Mouse (Mus musculus): ENCODE results near the gene Pold4. TPM values are rescaled to one million over a fixed set of nuclear protein-coding genes. Genes with fewer than 3 reads are reported as not detected.

The Pold4 gene
- total and polyA plus RNA-seq, 2 experiments = 27.2 to 60.4 TPM

GRCm38 (mm10) chr19:4216041-4216685 lies 15.5 kb upstream of the Pold4 start:
- no peak for DNase-seq (ENCODE audit: extremely low read depth, low read depth, low spot score)
- TF ChIP-seq CTCF (IDR thresholded peaks at IDR 0.05; ENCODE audit: low read depth, low read length) (peak; percentile 48), POLR2A (IDR thresholded peaks at IDR 0.05; ENCODE audit: extremely low read depth, insufficient read depth, low read length) (no peak)
- H3K27ac ChIP-seq (replicated peaks; ENCODE audit: insufficient read depth, low read depth, low read length) = no peak overlapping the region
- whole genome bisulfite sequencing = 65% methylated on average over 14 of the region's 14 CpGs
- H3K27me3 ChIP-seq (ENCODE audit: control insufficient read depth, insufficient read depth, low read length) = no peaks in the 10 kb centered on the region
- H3K4me3 ChIP-seq (ENCODE audit: insufficient read depth, low read depth, low read length) = no peak overlapping the region
- H3K79me2 ChIP-seq (ENCODE audit: control insufficient read depth, insufficient read depth, low read length) = no peaks in the 10 kb centered on the region
- H3K4me1 ChIP-seq (ENCODE audit: control insufficient read depth, insufficient read depth, low read length) = peaks cover 5% of the 10 kb centered on the region; the same call in 1 of the 2 replicates
- no peaks in the 10 kb centered on the region for H3K36me3 ChIP-seq (ENCODE audit: control insufficient read depth, insufficient read depth, low read length)
- no peak overlapping the region for H3K9ac ChIP-seq (ENCODE audit: low read depth, low read length)

- peaks cover 5% of the 10 kb centered on the region; the same call in 1 of the 2 replicates for H3K4me1 ChIP-seq (ENCODE audit: control insufficient read depth, insufficient read depth, low read length)
- H3K9ac ChIP-seq (ENCODE audit: low read depth, low read length) = no peak overlapping the region
- no peak for DNase-seq (ENCODE audit: extremely low read depth, low read depth, low spot score)
- H3K4me3 ChIP-seq (ENCODE audit: insufficient read depth, low read depth, low read length) = no peak overlapping the region
- no peak for TF ChIP-seq POLR2A (IDR thresholded peaks at IDR 0.05; ENCODE audit: extremely low read depth, insufficient read depth, low read length)
- TF ChIP-seq CTCF (IDR thresholded peaks at IDR 0.05; ENCODE audit: low read depth, low read length) = no peak
- H3K79me2 ChIP-seq (ENCODE audit: control insufficient read depth, insufficient read depth, low read length) = no peaks in the 10 kb centered on the region
- no peak overlapping the region for H3K27ac ChIP-seq (replicated peaks; ENCODE audit: insufficient read depth, low read depth, low read length)
- H3K36me3 ChIP-seq (ENCODE audit: control insufficient read depth, insufficient read depth, low read length) = no peaks in the 10 kb centered on the region
- H3K27me3 ChIP-seq (ENCODE audit: control insufficient read depth, insufficient read depth, low read length) = no peaks in the 10 kb centered on the region
- 62% methylated on average over 5 of the region's 5 CpGs for WGBS
These were observed 14.6 kb upstream of the Pold4 start for GRCm38 (mm10) chr19:4217140-4217539.

- Histone ChIP-seq H3K4me1 (ENCODE audit: control insufficient read depth, insufficient read depth, low read length) (peaks cover 5% of the 10 kb centered on the region; the same call in 1 of the 2 replicates), H3K27me3 (ENCODE audit: control insufficient read depth, insufficient read depth, low read length) (no peaks in the 10 kb centered on the region)
These were observed 13.8 kb upstream of the Pold4 start for GRCm38 (mm10) chr19:4217855-4218254.

DNA sequence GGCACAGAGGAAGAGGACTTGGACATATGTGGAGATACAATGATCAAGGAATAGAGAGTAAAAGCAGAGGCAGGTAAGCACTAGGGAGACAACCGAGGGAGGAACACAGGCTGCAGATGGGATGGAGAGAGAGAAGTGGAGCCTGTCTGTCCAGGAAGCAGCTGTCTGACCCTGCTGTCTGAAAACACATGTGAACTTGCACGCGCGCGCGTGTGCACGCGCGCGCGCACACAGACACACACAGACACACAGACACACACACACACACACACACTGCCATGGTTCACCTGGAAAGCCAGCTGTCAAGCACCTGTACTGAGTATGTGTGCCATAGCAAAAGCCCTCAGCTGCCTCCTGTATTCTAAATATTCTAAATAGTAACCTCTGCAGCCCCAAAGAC lies 13.4 kb upstream of the Pold4 start:
- H3K9ac ChIP-seq (ENCODE audit: low read depth, low read length) = no peak overlapping the region
- H3K79me2 ChIP-seq (ENCODE audit: control insufficient read depth, insufficient read depth, low read length) = no peaks in the 10 kb centered on the region
- WGBS = 77% methylated on average over 9 of the region's 11 CpGs
- no peaks in the 10 kb centered on the region for H3K27me3 ChIP-seq (ENCODE audit: control insufficient read depth, insufficient read depth, low read length)
- no peak overlapping the region for H3K27ac ChIP-seq (replicated peaks; ENCODE audit: insufficient read depth, low read depth, low read length)
- no peak overlapping the region for H3K4me3 ChIP-seq (ENCODE audit: insufficient read depth, low read depth, low read length)
- peaks cover 5% of the 10 kb centered on the region; the same call in 1 of the 2 replicates for H3K4me1 ChIP-seq (ENCODE audit: control insufficient read depth, insufficient read depth, low read length)
- no peaks in the 10 kb centered on the region for H3K36me3 ChIP-seq (ENCODE audit: control insufficient read depth, insufficient read depth, low read length)
- no peak for TF ChIP-seq POLR2A (IDR thresholded peaks at IDR 0.05; ENCODE audit: extremely low read depth, insufficient read depth, low read length)
- TF ChIP-seq CTCF (IDR thresholded peaks at IDR 0.05; ENCODE audit: low read depth, low read length) = no peak
- no peak for DNase-seq (ENCODE audit: extremely low read depth, low read depth, low spot score)

More at GRCm38 (mm10) chr19:4217855-4218254, 13.8 kb upstream of the Pold4 start:
- TF ChIP-seq CTCF (IDR thresholded peaks at IDR 0.05; ENCODE audit: low read depth, low read length) (no peak), POLR2A (IDR thresholded peaks at IDR 0.05; ENCODE audit: extremely low read depth, insufficient read depth, low read length) (no peak)
- Histone ChIP-seq H3K9ac (ENCODE audit: low read depth, low read length) (no peak overlapping the region), H3K4me3 (ENCODE audit: insufficient read depth, low read depth, low read length) (no peak overlapping the region), H3K36me3 (ENCODE audit: control insufficient read depth, insufficient read depth, low read length) (no peaks in the 10 kb centered on the region), H3K27ac (replicated peaks; ENCODE audit: insufficient read depth, low read depth, low read length) (no peak overlapping the region), H3K79me2 (ENCODE audit: control insufficient read depth, insufficient read depth, low read length) (no peaks in the 10 kb centered on the region)
- 83% methylated on average over 3 of the region's 3 CpGs for WGBS
- DNase-seq (ENCODE audit: extremely low read depth, low read depth, low spot score) = no peak

DNA sequence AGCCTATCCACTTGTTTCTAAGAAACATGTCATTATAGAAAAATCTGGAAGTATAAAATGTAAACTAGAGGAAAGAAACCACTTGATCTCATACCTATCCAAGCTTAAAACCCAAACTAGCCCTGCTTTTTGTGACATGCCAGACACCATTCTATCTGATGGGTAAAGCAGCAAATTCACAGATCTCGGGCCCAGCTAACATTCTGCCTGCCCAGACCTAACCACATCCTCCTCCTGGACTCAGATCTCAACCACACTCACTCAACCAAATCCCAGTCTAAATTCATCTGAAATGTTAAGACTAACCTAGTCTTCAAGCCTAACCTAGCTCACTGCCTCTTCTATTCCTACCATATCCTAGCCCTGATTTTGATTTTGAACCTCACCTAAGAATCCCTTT lies 12.9 kb upstream of the Pold4 start:
- no peak for TF ChIP-seq POLR2A (IDR thresholded peaks at IDR 0.05; ENCODE audit: extremely low read depth, insufficient read depth, low read length)
- no peak for TF ChIP-seq CTCF (IDR thresholded peaks at IDR 0.05; ENCODE audit: low read depth, low read length)
- Histone ChIP-seq H3K9ac (ENCODE audit: low read depth, low read length) (no peak overlapping the region), H3K79me2 (ENCODE audit: control insufficient read depth, insufficient read depth, low read length) (no peaks in the 10 kb centered on the region), H3K4me1 (ENCODE audit: control insufficient read depth, insufficient read depth, low read length) (peaks cover 2% of the 10 kb centered on the region; the same call in 1 of the 2 replicates), H3K4me3 (ENCODE audit: insufficient read depth, low read depth, low read length) (no peak overlapping the region), H3K36me3 (ENCODE audit: control insufficient read depth, insufficient read depth, low read length) (no peaks in the 10 kb centered on the region), H3K27me3 (ENCODE audit: control insufficient read depth, insufficient read depth, low read length) (no peaks in the 10 kb centered on the region), H3K27ac (replicated peaks; ENCODE audit: insufficient read depth, low read depth, low read length) (no peak overlapping the region)
- WGBS = 91% methylated on average over 1 of the region's 1 CpGs
- no peak for DNase-seq (ENCODE audit: extremely low read depth, low read depth, low spot score)

DNA sequence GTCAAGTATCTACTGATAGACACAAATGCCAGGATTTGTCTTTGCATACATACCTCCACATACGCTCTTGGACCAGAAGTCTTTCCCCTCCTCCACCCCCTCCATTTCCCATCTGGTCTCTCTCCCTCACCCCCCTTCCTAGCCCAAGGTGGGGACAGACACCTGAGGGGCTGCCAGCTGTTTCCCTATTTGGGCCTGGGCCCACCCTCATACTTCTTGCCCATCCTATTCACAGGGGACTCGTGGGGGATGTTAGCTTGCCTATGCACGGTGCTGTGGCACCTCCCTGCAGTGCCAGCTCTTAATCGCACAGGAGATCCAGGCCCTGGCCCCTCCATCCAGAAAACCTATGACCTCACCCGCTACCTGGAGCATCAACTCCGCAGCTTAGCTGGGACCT lies 11.8 kb upstream of the Pold4 start:
- Histone ChIP-seq H3K4me1 (ENCODE audit: control insufficient read depth, insufficient read depth, low read length) (no peaks in the 10 kb centered on the region), H3K4me3 (ENCODE audit: insufficient read depth, low read depth, low read length) (no peak overlapping the region), H3K9ac (ENCODE audit: low read depth, low read length) (no peak overlapping the region), H3K27me3 (ENCODE audit: control insufficient read depth, insufficient read depth, low read length) (no peaks in the 10 kb centered on the region), H3K36me3 (ENCODE audit: control insufficient read depth, insufficient read depth, low read length) (no peaks in the 10 kb centered on the region), H3K27ac (replicated peaks; ENCODE audit: insufficient read depth, low read depth, low read length) (no peak overlapping the region), H3K79me2 (ENCODE audit: control insufficient read depth, insufficient read depth, low read length) (no peaks in the 10 kb centered on the region)
- DNase-seq (ENCODE audit: extremely low read depth, low read depth, low spot score) = no peak
- WGBS = 96% methylated on average over 6 of the region's 6 CpGs
- no peak for TF ChIP-seq POLR2A (IDR thresholded peaks at IDR 0.05; ENCODE audit: extremely low read depth, insufficient read depth, low read length)
- TF ChIP-seq CTCF (IDR thresholded peaks at IDR 0.05; ENCODE audit: low read depth, low read length) = no peak

Data from liver, adult 2 months (tissue).